22 mouse cellular contexts compared by ENCODE assay signal in genomic region chr15:27169846-27170245, GRCm38 (mm10).
"Had no signal": no experiment of that assay in that cellular context is flagged by ENCODE, and none has a peak within 500 bp of the region (broad histone marks: within the 10 kb centered on the region; RNA-seq: fewer than 3 reads in every experiment).

No protein-coding gene starts in this region.

- H3K27me3 ChIP-seq: lung, embryonic 15.5 days; midbrain, embryonic 12.5 days; neural tube, embryonic 13.5 days; neural tube, embryonic 15.5 days had no signal

- H3K36me3 ChIP-seq: lung, embryonic 15.5 days; midbrain, embryonic 10.5 days; midbrain, embryonic 12.5 days; neural tube, embryonic 13.5 days; neural tube, embryonic 15.5 days had no signal

- H3K9me3 ChIP-seq: lung, embryonic 15.5 days; midbrain, embryonic 10.5 days; midbrain, embryonic 12.5 days; neural tube, embryonic 13.5 days; neural tube, embryonic 15.5 days had no signal

- ATAC-seq: liver, postnatal 0 days; lung, postnatal 0 days; midbrain, embryonic 16.5 days had no signal

- H3K4me1 ChIP-seq: midbrain, embryonic 10.5 days; midbrain, embryonic 12.5 days; neural tube, embryonic 13.5 days; neural tube, embryonic 15.5 days had no signal

- H3K4me2 ChIP-seq: lung, embryonic 15.5 days; midbrain, embryonic 12.5 days; neural tube, embryonic 13.5 days; neural tube, embryonic 15.5 days had no signal

- DNase-seq: liver, postnatal 0 days; lung, adult 2 months; lung, postnatal 14 days; lung, postnatal 36 days; midbrain, embryonic 14.5 days; retina, postnatal 1 day; right cerebral cortex, adult 18-20 months; right cerebral cortex, postnatal 25 days; right cerebral cortex, postnatal 4 days; spleen, adult 18-20 months; thymus, adult 18-20 months; thymus, postnatal 14 days; thymus, postnatal 36 days had no signal

- H3K27ac ChIP-seq: lung, embryonic 15.5 days; macrophage; midbrain, embryonic 10.5 days; midbrain, embryonic 12.5 days; neural tube, embryonic 13.5 days; neural tube, embryonic 15.5 days had no signal

- H3K9ac ChIP-seq: liver, postnatal 0 days; lung, embryonic 15.5 days; midbrain, embryonic 12.5 days; neural tube, embryonic 13.5 days; neural tube, embryonic 15.5 days had no signal

- H3K4me3 ChIP-seq: lung, embryonic 15.5 days; midbrain, embryonic 10.5 days; midbrain, embryonic 12.5 days; myocyte; neural tube, embryonic 13.5 days; neural tube, embryonic 15.5 days had no signal
